Mouse (Mus musculus): ENCODE measurements at regions not wholly inside any gene's neighbourhood (a gene's known extent, or its start where the extent isn't known, plus 50 kb on each side); places are given as distances from the start of the nearest gene placed in this dataset.

DNA sequence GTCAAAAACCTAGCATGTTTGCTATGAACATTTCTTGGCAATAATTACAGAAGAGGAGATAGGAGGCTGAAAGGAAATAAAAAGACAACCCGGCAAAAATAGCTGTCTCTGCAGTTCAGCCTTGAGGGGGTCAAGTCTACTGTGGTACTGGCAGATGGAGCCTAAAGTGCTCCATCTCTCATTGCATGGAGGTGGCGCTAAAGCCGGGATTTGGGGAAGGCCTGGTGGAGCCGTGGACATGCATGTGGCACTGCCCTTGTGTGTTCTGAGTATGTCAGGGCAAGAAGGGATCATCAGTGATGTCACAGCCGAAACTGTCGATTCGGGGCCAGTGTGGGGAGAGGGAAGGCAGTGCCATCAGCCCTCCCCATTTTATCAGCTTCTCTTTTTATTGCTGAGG, 161.3 kb upstream of the 9630041A04Rik start:
- Histone ChIP-seq H3K9me3 (ENCODE audit: control insufficient read depth) (no peaks in the 10 kb centered on the region), H3K27me3 (replicated peaks; ENCODE audit: control insufficient read depth, insufficient read depth, low read length) (no peaks in the 10 kb centered on the region), H3K36me3 (ENCODE audit: control insufficient read depth, insufficient read depth) (no peaks in the 10 kb centered on the region), H3K4me2 (replicated peaks; ENCODE audit: low read depth) (no peak overlapping the region), H3K27ac (ENCODE audit: low read depth, low read length) (no peak overlapping the region), H3K9ac (ENCODE audit: low read depth, low read length) (no peak overlapping the region), H3K4me3 (ENCODE audit: low read depth, low read length) (no peak overlapping the region), H3K4me1 (replicated peaks; ENCODE audit: control insufficient read depth, insufficient read depth, low read length) (no peaks in the 10 kb centered on the region)
- no peak for TF ChIP-seq CTCF (IDR thresholded peaks at IDR 0.05; ENCODE audit: low read depth)
- no peak for ATAC-seq
- WGBS, result 67% methylated on average over 7 of the region's 7 CpGs

GRCm38 (mm10) chr9:101694054-101694453, 167.6 kb upstream of the 9630041A04Rik start:
- Histone ChIP-seq H3K27me3 (replicated peaks; ENCODE audit: control insufficient read depth, insufficient read depth, low read length) (no peaks in the 10 kb centered on the region; the same call in 1 of the 2 replicates), H3K4me3 (ENCODE audit: low read depth, low read length) (no peak overlapping the region), H3K4me2 (replicated peaks; ENCODE audit: low read depth) (no peak overlapping the region), H3K4me1 (replicated peaks; ENCODE audit: control insufficient read depth, insufficient read depth, low read length) (no peaks in the 10 kb centered on the region), H3K27ac (ENCODE audit: low read depth, low read length) (no peak overlapping the region), H3K9me3 (ENCODE audit: control insufficient read depth) (no peaks in the 10 kb centered on the region), H3K9ac (ENCODE audit: low read depth, low read length) (no peak overlapping the region), H3K36me3 (ENCODE audit: control insufficient read depth, insufficient read depth) (no peaks in the 10 kb centered on the region)
- no peak for ATAC-seq
- WGBS, result 84% methylated on average over 5 of the region's 5 CpGs
- no peak for TF ChIP-seq CTCF (IDR thresholded peaks at IDR 0.05; ENCODE audit: low read depth)

DNA sequence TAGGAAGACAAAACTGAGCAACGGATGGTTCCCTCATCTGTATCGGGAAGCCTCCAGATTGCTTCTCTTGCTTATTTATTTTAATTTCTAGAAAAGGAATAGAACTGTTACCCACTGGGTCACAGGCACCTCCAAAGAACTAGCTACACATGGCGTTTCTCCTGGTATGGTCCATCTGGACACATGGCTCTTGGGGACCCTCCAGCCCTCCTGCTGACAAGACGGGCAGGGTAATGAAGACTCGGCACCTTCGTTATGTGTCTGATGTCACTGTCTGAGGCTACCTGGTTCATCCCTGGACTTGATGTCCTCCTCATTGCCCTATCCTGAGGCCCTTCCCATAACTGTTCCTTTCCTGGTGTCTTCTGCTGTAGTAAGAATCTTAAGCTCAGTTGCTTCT, 170.3 kb upstream of the 9630041A04Rik start:
- H3K9ac ChIP-seq (ENCODE audit: low read depth, low read length), result no peak overlapping the region
- no peak overlapping the region for H3K27ac ChIP-seq (ENCODE audit: low read depth, low read length)
- no peaks in the 10 kb centered on the region for H3K36me3 ChIP-seq (ENCODE audit: control insufficient read depth, insufficient read depth)
- no peaks in the 10 kb centered on the region for H3K4me1 ChIP-seq (replicated peaks; ENCODE audit: control insufficient read depth, insufficient read depth, low read length)
- ATAC-seq, result no peak
- no peak overlapping the region for H3K4me3 ChIP-seq (ENCODE audit: low read depth, low read length)
- no peak for TF ChIP-seq CTCF (IDR thresholded peaks at IDR 0.05; ENCODE audit: low read depth)
- no peak overlapping the region for H3K4me2 ChIP-seq (replicated peaks; ENCODE audit: low read depth)
- WGBS, result 83% methylated on average over 6 of the region's 6 CpGs
- H3K27me3 ChIP-seq (replicated peaks; ENCODE audit: control insufficient read depth, insufficient read depth, low read length), result no peaks in the 10 kb centered on the region; the same call in 1 of the 2 replicates
- no peaks in the 10 kb centered on the region for H3K9me3 ChIP-seq (ENCODE audit: control insufficient read depth)

DNA sequence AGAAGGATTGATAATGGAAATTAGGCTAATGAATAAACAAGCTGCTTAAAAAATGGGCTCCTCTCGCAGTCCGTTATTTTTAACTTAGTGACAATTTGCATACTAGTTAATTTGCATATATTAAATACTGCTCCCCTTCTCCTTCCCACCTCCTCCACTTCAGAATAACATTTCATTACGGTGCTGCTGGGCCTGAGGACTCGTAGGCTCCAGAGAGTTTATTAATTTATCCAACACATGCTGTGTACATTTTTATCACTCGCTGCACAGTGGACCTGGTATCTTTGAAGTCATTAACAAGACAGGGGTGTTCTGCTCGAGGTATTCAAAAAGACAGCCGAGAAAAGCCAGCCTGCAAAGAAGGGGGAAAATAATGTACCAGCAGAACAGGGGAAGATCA, 170.7 kb upstream of the 9630041A04Rik start:
- Histone ChIP-seq H3K4me2 (replicated peaks; ENCODE audit: low read depth) (no peak overlapping the region), H3K27ac (ENCODE audit: low read depth, low read length) (no peak overlapping the region), H3K4me1 (replicated peaks; ENCODE audit: control insufficient read depth, insufficient read depth, low read length) (no peaks in the 10 kb centered on the region), H3K9ac (ENCODE audit: low read depth, low read length) (no peak overlapping the region), H3K27me3 (replicated peaks; ENCODE audit: control insufficient read depth, insufficient read depth, low read length) (no peaks in the 10 kb centered on the region; the same call in 1 of the 2 replicates), H3K9me3 (ENCODE audit: control insufficient read depth) (no peaks in the 10 kb centered on the region), H3K4me3 (ENCODE audit: low read depth, low read length) (no peak overlapping the region), H3K36me3 (ENCODE audit: control insufficient read depth, insufficient read depth) (no peaks in the 10 kb centered on the region)
- 64% methylated on average over 7 of the region's 7 CpGs for WGBS
- no peak for TF ChIP-seq CTCF (IDR thresholded peaks at IDR 0.05; ENCODE audit: low read depth)
- ATAC-seq, result no peak

GRCm38 (mm10) chr9:101690402-101690861, 171.2 kb upstream of the 9630041A04Rik start:
- ATAC-seq, result no peak
- H3K27ac ChIP-seq (ENCODE audit: low read depth, low read length), result no peak overlapping the region
- H3K27me3 ChIP-seq (replicated peaks; ENCODE audit: control insufficient read depth, insufficient read depth, low read length), result no peaks in the 10 kb centered on the region; the same call in 1 of the 2 replicates
- 21% methylated on average over 12 of the region's 12 CpGs for WGBS
- no peaks in the 10 kb centered on the region for H3K36me3 ChIP-seq (ENCODE audit: control insufficient read depth, insufficient read depth)
- 0 out of 2 replicates have a peak overlapping the region, but pooled peaks have one; percentile 22 for H3K4me2 ChIP-seq (replicated peaks; ENCODE audit: low read depth)
- no peak overlapping the region for H3K4me3 ChIP-seq (ENCODE audit: low read depth, low read length)
- no peak for TF ChIP-seq CTCF (IDR thresholded peaks at IDR 0.05; ENCODE audit: low read depth)
- H3K9me3 ChIP-seq (ENCODE audit: control insufficient read depth), result no peaks in the 10 kb centered on the region
- no peak overlapping the region for H3K9ac ChIP-seq (ENCODE audit: low read depth, low read length)
- no peaks in the 10 kb centered on the region for H3K4me1 ChIP-seq (replicated peaks; ENCODE audit: control insufficient read depth, insufficient read depth, low read length)

DNA sequence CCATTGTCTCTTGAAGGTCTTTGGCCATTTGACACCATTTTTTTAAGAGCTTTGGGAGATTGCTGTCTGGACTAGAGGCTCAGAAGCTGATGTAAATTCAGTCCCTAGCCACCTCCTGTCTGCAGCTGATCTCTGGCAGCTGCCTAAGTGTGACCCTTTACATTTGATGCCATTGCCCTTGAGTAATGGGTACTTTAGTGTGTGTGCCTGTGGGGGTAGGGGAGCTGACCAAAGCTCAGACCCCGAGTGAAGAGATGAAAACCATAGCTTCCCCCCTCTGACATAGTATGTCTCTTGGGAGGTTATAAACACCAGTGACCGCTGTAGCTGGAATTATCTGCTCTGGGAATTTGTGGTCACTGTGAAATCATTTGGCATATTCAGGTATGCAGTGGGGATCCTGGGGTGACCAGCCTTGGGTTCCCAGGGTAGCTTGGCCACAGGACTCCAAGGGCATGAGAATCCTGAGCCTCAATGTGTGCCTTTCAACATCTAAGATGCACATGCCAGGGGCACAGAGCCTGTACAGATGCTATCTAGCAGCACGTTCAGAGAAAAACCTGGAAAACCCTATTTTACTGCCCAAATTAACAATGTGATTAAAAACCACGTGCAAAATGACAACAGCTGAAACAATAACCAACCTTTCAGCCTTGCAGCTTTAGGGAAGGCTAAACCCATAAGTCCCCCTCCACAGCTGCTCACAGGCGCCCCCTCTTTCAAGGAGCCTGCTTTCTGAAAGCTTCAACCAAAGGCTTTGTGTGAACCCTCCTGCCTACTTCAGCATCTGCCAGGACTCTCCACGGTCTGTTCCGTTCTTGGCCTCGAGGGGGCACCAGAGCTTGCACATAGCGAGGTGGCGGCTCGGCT, 171.9 kb upstream of the 9630041A04Rik start:
- no peak overlapping the region for H3K9ac ChIP-seq (ENCODE audit: low read depth, low read length)
- H3K4me1 ChIP-seq (replicated peaks; ENCODE audit: control insufficient read depth, insufficient read depth, low read length), result no peaks in the 10 kb centered on the region
- H3K27me3 ChIP-seq (replicated peaks; ENCODE audit: control insufficient read depth, insufficient read depth, low read length), result no peaks in the 10 kb centered on the region; the same call in 1 of the 2 replicates
- H3K4me2 ChIP-seq (replicated peaks; ENCODE audit: low read depth), result no peak overlapping the region
- no peak overlapping the region for H3K4me3 ChIP-seq (ENCODE audit: low read depth, low read length)
- no peak for ATAC-seq
- WGBS, result 16% methylated on average over 11 of the region's 11 CpGs
- no peaks in the 10 kb centered on the region for H3K36me3 ChIP-seq (ENCODE audit: control insufficient read depth, insufficient read depth)
- TF ChIP-seq CTCF (IDR thresholded peaks at IDR 0.05; ENCODE audit: low read depth), result peak; percentile 90
- H3K27ac ChIP-seq (ENCODE audit: low read depth, low read length), result no peak overlapping the region
- no peaks in the 10 kb centered on the region for H3K9me3 ChIP-seq (ENCODE audit: control insufficient read depth)

Measured in intestine, postnatal 0 days (tissue).